Mouse (Mus musculus) megakaryocyte-erythroid progenitor cell, adult 5 weeks (primary cell): ENCODE measurements around the gene Kcna2. TPM values are rescaled to one million over a fixed set of nuclear protein-coding genes. Genes with fewer than 3 reads are reported as not detected.

ENCODE experiments used
- polyA plus RNA-seq: library from polyadenylated mRNA; stranded (reverse); fragments of >175 nt; gene quantifications from 2 replicates; pipeline ENCODE4 v1.2.3, GENCODE M21; 2012

The Kcna2 gene
- polyA plus RNA-seq: not detected in 2 replicates

DNA sequence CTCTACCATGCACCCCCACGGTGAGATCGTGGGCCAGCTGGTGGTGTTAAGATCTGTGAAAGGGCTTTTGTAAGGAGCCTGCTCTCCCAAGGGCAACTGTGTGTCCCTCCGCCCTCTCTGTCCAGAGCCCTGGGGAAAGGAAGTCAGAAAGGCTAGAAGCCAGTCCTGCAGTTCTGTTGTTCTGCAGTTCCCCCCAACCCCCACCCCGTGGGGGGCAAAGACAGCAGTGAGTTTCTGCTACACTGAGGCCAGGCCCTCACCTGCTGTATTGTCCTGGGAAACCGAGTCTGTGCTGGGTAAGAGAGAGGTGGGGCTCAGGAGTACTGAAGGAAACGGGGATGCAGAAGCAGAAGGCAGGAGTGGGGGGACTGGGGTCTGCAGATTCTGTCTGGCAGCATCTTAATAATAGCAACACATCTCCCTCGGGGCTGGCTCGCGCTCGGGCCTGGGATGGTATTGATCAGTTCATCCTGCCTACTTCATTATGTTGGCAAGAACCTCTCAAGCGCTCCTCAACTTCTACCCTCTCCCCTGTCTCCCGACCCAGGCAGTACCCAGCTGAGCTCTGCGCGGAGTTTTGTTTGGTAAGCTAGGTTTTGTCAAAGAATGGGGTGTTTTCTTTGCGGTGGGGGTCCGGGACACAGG lies at the start of gene Kcna2:
TSS of gene Kcna2 (plus strand) at position 336 of the 645 bp plus-strand sequence.

Other genes starting within 250 kb of the Kcna2 start
- 16.9 and 31.1 TPM in 2 replicates for gene Kcna3, start 65.0 kb upstream of the Kcna2 start, polyA plus RNA-seq
- gene Kcna10, start 81.9 kb downstream of the Kcna2 start, polyA plus RNA-seq: not detected in 2 replicates
- not detected in 2 replicates for gene Cym, start 120.6 kb downstream of the Kcna2 start, polyA plus RNA-seq
- not detected in 2 replicates for gene A630076J17Rik, start 129.5 kb downstream of the Kcna2 start, polyA plus RNA-seq
- gene Prok1, start 138.6 kb downstream of the Kcna2 start, polyA plus RNA-seq: 0.14 TPM in 1 of 2 replicates, not detected in the other
- 25.0 and 38.0 TPM in 2 replicates for gene Lamtor5, start 177.7 kb downstream of the Kcna2 start, polyA plus RNA-seq
- 0.04 TPM in 1 of 2 replicates, not detected in the other for gene Slc16a4, start 190.1 kb downstream of the Kcna2 start, polyA plus RNA-seq
- gene Rbm15, start 232.5 kb downstream of the Kcna2 start, polyA plus RNA-seq: 8.8 and 10.2 TPM in 2 replicates